Mouse (Mus musculus) lung, postnatal 0 days (tissue): ENCODE results near the gene Paip2b. TPM values are rescaled to one million over a fixed set of nuclear protein-coding genes. Genes with fewer than 3 reads are reported as not detected.

ENCODE experiments used
- ATAC-seq: fragments of 200-750 bp; cut with Nextera tagmentation; 2 replicates; pipeline ENCODE4 v1.8.0; 2017; ENCODE audit warnings: moderate library complexity
- DNase-seq: peaks from one replicate; pipeline ENCODE4 v3.0.0-alpha.2; 2016; ENCODE audit warnings: low spot score
- H3K27ac ChIP-seq: fragments of 300-500 bp; sonication (generic); 2 replicates; pipeline ENCODE4 v1.5.1; 2014; ENCODE audit warnings: antibody characterized with exemption, mild to moderate bottlenecking, low read length, mixed read lengths
- H3K27me3 ChIP-seq: fragments of 300-500 bp; sonication (generic); replicated peaks from 2 replicates; pipeline ENCODE4 v1.6.1; 2014; ENCODE audit warnings: low read length, mixed read lengths; ENCODE audit not compliant: insufficient read depth
- H3K36me3 ChIP-seq: fragments of 300-500 bp; sonication (generic); 2 replicates; pipeline ENCODE4 v1.6.1; 2014; ENCODE audit warnings: low read length, mixed read lengths; ENCODE audit not compliant: insufficient read depth
- H3K4me1 ChIP-seq: fragments of 300-500 bp; sonication (generic); 2 replicates; pipeline ENCODE4 v1.6.1; 2014; ENCODE audit warnings: antibody characterized with exemption, low read depth, low read length, mixed read lengths; ENCODE audit not compliant: insufficient read depth
- H3K4me2 ChIP-seq: fragments of 300-500 bp; sonication (generic); replicated peaks from 2 replicates; pipeline ENCODE4 v1.6.1; 2014; ENCODE audit warnings: low read depth, mild to moderate bottlenecking, low read length, moderate library complexity, mixed read lengths
- H3K4me3 ChIP-seq: fragments of 300-500 bp; sonication (generic); 2 replicates; pipeline ENCODE4 v1.5.1; 2014; ENCODE audit warnings: low read depth, low read length
- H3K9ac ChIP-seq: fragments of 300-500 bp; sonication (generic); replicated peaks from 2 replicates; pipeline ENCODE4 v1.6.1; 2014; ENCODE audit warnings: low read depth, mild to moderate bottlenecking
- H3K9me3 ChIP-seq: fragments of 300-500 bp; sonication (generic); 2 replicates; pipeline ENCODE4 v1.6.1; 2016; ENCODE audit warnings: low read length, mixed read lengths
- CTCF ChIP-seq: IDR thresholded peaks from 2 replicates; pipeline ENCODE4 v1.5.1; 2016; ENCODE audit warnings: antibody characterized with exemption, mild to moderate bottlenecking
- EP300 ChIP-seq: IDR thresholded peaks from 2 replicates; pipeline ENCODE4 v1.6.1; 2016; ENCODE audit warnings: antibody characterized with exemption, mild to moderate bottlenecking, control low read depth
- WGBS: fragments of 180-500 bp; shearing (Covaris S2); extraction: QIAGEN DNeasy Blood & Tissue Kit; methylation state at CpG from one replicate; pipeline ENCODE4 v1.1.7; 2014; 5-methylcytosine and 5-hydroxymethylcytosine counted together
- polyA plus RNA-seq: library from polyadenylated mRNA; unstranded; fragments of >200 nt; fragmentation: Nextera tagmentation; extraction: Ambion mirVana; gene quantifications from 2 replicates; pipeline ENCODE4 v1.2.1, GENCODE M21; 2015

Paip2b gene
- polyA plus RNA-seq, 1 experiment from 2014 or later, result 8.6 TPM

- WGBS, result 95% methylated on average over 3 of the region's 3 CpGs
- Histone ChIP-seq H3K27ac (no peak overlapping the region), H3K27me3 (no peaks in the 10 kb centered on the region), H3K36me3 (peaks cover 10% of the 10 kb centered on the region; the same call in 1 of the 2 replicates), H3K4me3 (no peak overlapping the region), H3K9me3 (no peaks in the 10 kb centered on the region), H3K9ac (no peak overlapping the region), H3K4me2 (no peak overlapping the region), H3K4me1 (no peaks in the 10 kb centered on the region)
- no peak for DNase-seq
- no peak for TF ChIP-seq CTCF
- TF ChIP-seq EP300, result no peak
- no peak for ATAC-seq
Observed at GRCm38 (mm10) chr6:83815801-83816200, 15.7 kb downstream of the Paip2b start.

- Histone ChIP-seq H3K27ac (no peak overlapping the region), H3K4me2 (no peak overlapping the region), H3K36me3 (peaks cover 18% of the 10 kb centered on the region; the same call in 1 of the 2 replicates), H3K4me3 (no peak overlapping the region), H3K4me1 (no peaks in the 10 kb centered on the region), H3K27me3 (no peaks in the 10 kb centered on the region), H3K9ac (no peak overlapping the region), H3K9me3 (no peaks in the 10 kb centered on the region)
- ATAC-seq (no peak), DNase-seq (no peak)
- 92% methylated on average over 3 of the region's 3 CpGs for WGBS
- TF ChIP-seq EP300 (no peak), CTCF (no peak)
Observed at GRCm38 (mm10) chr6:83802846-83803245, 28.7 kb downstream of the Paip2b start.

GRCm38 (mm10) chr6:83802033-83802432 lies 29.5 kb downstream of the Paip2b start:
- WGBS, result 92% methylated on average over 5 of the region's 5 CpGs
- peaks cover 18% of the 10 kb centered on the region; the same call in 1 of the 2 replicates for H3K36me3 ChIP-seq
- TF ChIP-seq EP300 (no peak), CTCF (no peak)

GRCm38 (mm10) chr6:83796686-83797085 lies 34.9 kb downstream of the Paip2b start:
- DNase-seq (no peak), ATAC-seq (no peak)
- no peaks in the 10 kb centered on the region; the same call in 1 of the 2 replicates for H3K4me1 ChIP-seq
- WGBS, result 51% methylated on average over 3 of the region's 3 CpGs
- H3K9me3 ChIP-seq, result no peaks in the 10 kb centered on the region
- H3K27ac ChIP-seq, result no peak overlapping the region
- H3K9ac ChIP-seq, result no peak overlapping the region
- H3K36me3 ChIP-seq, result peaks cover 6% of the 10 kb centered on the region; the same call in 1 of the 2 replicates
- H3K4me3 ChIP-seq, result no peak overlapping the region
- H3K4me2 ChIP-seq, result no peak overlapping the region
- H3K27me3 ChIP-seq, result no peaks in the 10 kb centered on the region
- TF ChIP-seq EP300, result no peak
- TF ChIP-seq CTCF, result peak; percentile 15; the same call in 1 of the 2 replicates

More at GRCm38 (mm10) chr6:83802033-83802432, 29.5 kb downstream of the Paip2b start:
- H3K4me3 ChIP-seq, result no peak overlapping the region
- DNase-seq (no peak), ATAC-seq (no peak)
- H3K27ac ChIP-seq, result no peak overlapping the region
- no peak overlapping the region for H3K4me2 ChIP-seq
- no peaks in the 10 kb centered on the region for H3K9me3 ChIP-seq
- no peaks in the 10 kb centered on the region for H3K27me3 ChIP-seq
- no peak overlapping the region for H3K9ac ChIP-seq
- H3K4me1 ChIP-seq, result no peaks in the 10 kb centered on the region

- Histone ChIP-seq H3K9ac (peak overlapping the region; percentile 52), H3K27me3 (no peaks in the 10 kb centered on the region), H3K4me3 (peak overlapping the region; percentile 80), H3K4me2 (peak overlapping the region; percentile 91), H3K9me3 (no peaks in the 10 kb centered on the region), H3K27ac (peak overlapping the region; percentile 95), H3K36me3 (no peaks in the 10 kb centered on the region), H3K4me1 (no peaks in the 10 kb centered on the region; the same call in 1 of the 2 replicates)
- peak; percentile 7 for ATAC-seq
- WGBS, result 2% methylated on average over 13 of the region's 13 CpGs
- DNase-seq, result peak; percentile 63
- TF ChIP-seq CTCF (no peak), EP300 (no peak)
Observed at GRCm38 (mm10) chr6:83795492-83795900, 36.0 kb downstream of the Paip2b start.

GRCm38 (mm10) chr6:83794760-83795296 lies 36.7 kb downstream of the Paip2b start, which contains the start of gene Nagk:
TSS of gene Nagk (plus strand) at chr6:83794982.
- DNase-seq (peak; percentile 98), ATAC-seq (peak; percentile 96)
- peak within 1 kb of the TSS; percentile 91 for H3K4me2 ChIP-seq
- H3K36me3 ChIP-seq, result no peaks in the 10 kb centered on the region
- H3K4me3 ChIP-seq, result peak within 1 kb of the TSS; percentile 80
- under 1% methylated on average over 42 of the region's 43 CpGs for WGBS
- H3K9me3 ChIP-seq, result no peaks in the 10 kb centered on the region
- H3K4me1 ChIP-seq, result no peaks in the 10 kb centered on the region; the same call in 1 of the 2 replicates
- no peak for TF ChIP-seq CTCF
- no peak for TF ChIP-seq EP300
- peak within 1 kb of the TSS; percentile 52 for H3K9ac ChIP-seq
- H3K27me3 ChIP-seq, result no peaks in the 10 kb centered on the region
- peak within 1 kb of the TSS; percentile 95 for H3K27ac ChIP-seq
